Mouse (Mus musculus) ES-E14 (cell line): ENCODE measurements around the gene Mthfs. TPM values are rescaled to one million over a fixed set of nuclear protein-coding genes. Genes with fewer than 3 reads are reported as not detected.

Experiments
- DNase-seq: peaks from one replicate; pipeline ENCODE4 v3.0.0-alpha.2; 2013; ENCODE audit warnings: low read depth, low spot score
- H3K27ac ChIP-seq: 2 replicates; pipeline ENCODE4 v1.5.1; 2012; ENCODE audit warnings: low read depth, mild to moderate bottlenecking, low read length, moderate library complexity, mixed read lengths; ENCODE audit not compliant: poor library complexity, insufficient read depth, severe bottlenecking
- H3K36me3 ChIP-seq: 2 replicates; pipeline ENCODE4 v1.6.1; 2012; ENCODE audit warnings: mild to moderate bottlenecking, low read length, moderate library complexity, mixed read lengths; ENCODE audit not compliant: control insufficient read depth, poor library complexity, insufficient read depth, severe bottlenecking
- H3K4me1 ChIP-seq, 2 experiments: fragments of 150-350 bp in 1 of 2; sonication (generic) in 1 of 2; 2 replicates each; pipeline ENCODE4 v1.6.1; 2012; ENCODE audit warnings: low read length in 2 of 2, mild to moderate bottlenecking in 1 of 2, mixed read lengths in 1 of 2; ENCODE audit not compliant: control insufficient read depth in 2 of 2, insufficient read depth in 2 of 2, poor library complexity in 1 of 2
- H3K4me3 ChIP-seq, 2 experiments: fragments of 150-350 bp in 1 of 2; sonication (generic) in 1 of 2; 2 replicates each; pipeline ENCODE4 v1.5.1; 2012; ENCODE audit warnings: low read length in 2 of 2, low read depth in 1 of 2, mild to moderate bottlenecking in 1 of 2, mixed read lengths in 1 of 2; ENCODE audit not compliant: insufficient read depth in 1 of 2, poor library complexity in 1 of 2, severe bottlenecking in 1 of 2
- H3K9ac ChIP-seq: 2 replicates; pipeline ENCODE4 v1.6.1; 2012; ENCODE audit warnings: low read depth, mild to moderate bottlenecking, low read length, mixed read lengths; ENCODE audit not compliant: poor library complexity, insufficient read depth, severe bottlenecking
- H3K9me3 ChIP-seq: fragments of 150-350 bp; sonication (generic); 2 replicates; pipeline ENCODE4 v1.6.1; 2012; ENCODE audit warnings: low read depth, mild to moderate bottlenecking, low read length; ENCODE audit not compliant: control insufficient read depth, insufficient read depth
- CHD2 ChIP-seq: IDR thresholded peaks from 2 replicates; pipeline ENCODE4 v1.6.1; 2014; ENCODE audit warnings: mild to moderate bottlenecking, low read depth, low read length, inconsistent platforms
- HCFC1 ChIP-seq: IDR thresholded peaks from 2 replicates; pipeline ENCODE4 v1.6.1; 2012; ENCODE audit warnings: low read length, inconsistent platforms, borderline replicate concordance; ENCODE audit not compliant: insufficient read depth
- MAFK ChIP-seq: IDR thresholded peaks from 2 replicates; pipeline ENCODE4 v1.6.1; 2014; ENCODE audit warnings: mild to moderate bottlenecking, low read depth, low read length, inconsistent platforms; ENCODE audit not compliant: insufficient read depth
- ZC3H11A ChIP-seq: IDR thresholded peaks from 2 replicates; pipeline ENCODE4 v1.6.1; 2012; ENCODE audit warnings: low read depth, mild to moderate bottlenecking, inconsistent platforms, low read length, borderline replicate concordance
- ZNF384 ChIP-seq: IDR thresholded peaks from 2 replicates; pipeline ENCODE4 v1.6.1; 2012; ENCODE audit warnings: low read depth, low read length, inconsistent platforms
- in situ Hi-C, 2 experiments: fragments of 600-800 bp; cut with MboI; formaldehyde crosslinking; loops; one replicate each; pipeline ENCODE4 v1.15.1; 2025; ENCODE audit warnings: low sequenced_read_pairs in 2 of 2, inconsistent platforms in 1 of 2; ENCODE audit not compliant: unreplicated experiment in 2 of 2
- total RNA-seq: library from RNA; depleted of rRNA; stranded (reverse); fragments of 300-350 nt; gene quantifications from 2 replicates; pipeline ENCODE4 v1.2.3, GENCODE M21; 2012

Mthfs gene
- total RNA-seq, 1 experiment = 11.5 TPM

DNA sequence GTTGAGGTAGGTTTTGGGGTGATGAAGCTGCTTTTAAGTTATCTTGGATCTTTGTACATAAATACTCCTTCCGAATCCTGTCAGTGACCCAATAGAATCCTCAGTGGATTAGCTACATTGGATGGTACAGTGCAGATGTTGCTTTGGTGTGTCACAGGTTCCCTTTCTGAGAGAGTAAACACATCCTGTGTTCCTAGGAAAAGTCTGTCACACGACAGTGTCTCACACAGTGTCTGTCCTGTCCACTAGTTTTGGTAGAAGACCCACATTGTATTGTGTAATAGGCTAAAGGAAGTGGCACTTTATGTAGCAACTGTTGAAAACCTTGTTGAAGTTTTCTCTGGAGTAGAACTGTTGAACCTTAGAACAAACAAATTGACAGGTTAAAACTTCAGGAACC lies 42.9 kb downstream of the Mthfs start:
- in situ Hi-C loops = no loop called here
- H3K4me3 ChIP-seq = no peak overlapping the region
- TF ChIP-seq HCFC1 = no peak
- H3K9ac ChIP-seq = no peak overlapping the region
- no peaks in the 10 kb centered on the region for H3K36me3 ChIP-seq
- H3K27ac ChIP-seq = no peak overlapping the region
- no peaks in the 10 kb centered on the region for H3K4me1 ChIP-seq
- no peaks in the 10 kb centered on the region for H3K9me3 ChIP-seq
- DNase-seq = no peak

- no peak for TF ChIP-seq MAFK
- TF ChIP-seq HCFC1 = no peak
- no peak for TF ChIP-seq ZNF384
- TF ChIP-seq ZC3H11A = no peak
- TF ChIP-seq CHD2 = no peak
- no peak overlapping the region for H3K9ac ChIP-seq
- no peak overlapping the region for H3K27ac ChIP-seq
- no peak for DNase-seq
- no peaks in the 10 kb centered on the region for H3K36me3 ChIP-seq
- H3K9me3 ChIP-seq = no peaks in the 10 kb centered on the region
- in situ Hi-C loops = no loop called here
- H3K4me3 ChIP-seq = no peak overlapping the region
- no peaks in the 10 kb centered on the region for H3K4me1 ChIP-seq
Measured at GRCm38 (mm10) chr9:89256556-89257335, 46.3 kb downstream of the Mthfs start.

DNA sequence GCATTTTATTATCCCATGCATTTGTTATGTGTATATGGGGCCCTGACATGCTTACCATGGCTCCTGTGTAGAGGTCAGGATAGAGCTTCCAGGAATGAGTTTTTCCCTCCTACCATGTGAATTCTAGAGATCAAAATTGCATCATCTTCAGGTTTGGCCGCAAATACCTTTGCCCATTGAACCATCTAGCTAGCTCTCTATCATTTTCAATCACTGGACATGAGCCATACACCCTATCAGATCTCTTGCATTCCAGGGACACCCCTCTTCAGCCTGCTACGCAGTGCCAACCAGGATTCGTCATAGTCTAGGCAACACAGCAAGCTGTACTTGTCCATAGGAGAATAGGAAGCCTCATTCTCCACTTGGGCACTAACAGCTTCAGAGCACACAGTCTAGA lies 53.5 kb downstream of the Mthfs start:
- no peak for DNase-seq
- H3K36me3 ChIP-seq = no peaks in the 10 kb centered on the region
- H3K4me3 ChIP-seq = no peak overlapping the region
- no peak overlapping the region for H3K9ac ChIP-seq
- in situ Hi-C loops = no loop called here
- H3K9me3 ChIP-seq = no peaks in the 10 kb centered on the region
- TF ChIP-seq MAFK (no peak), CHD2 (no peak), ZC3H11A (no peak), HCFC1 (no peak), ZNF384 (no peak)
- no peak overlapping the region for H3K27ac ChIP-seq
- H3K4me1 ChIP-seq = no peaks in the 10 kb centered on the region

GRCm38 (mm10) chr9:89264571-89264970 lies 54.1 kb downstream of the Mthfs start:
- no peak overlapping the region for H3K27ac ChIP-seq
- H3K9me3 ChIP-seq = no peaks in the 10 kb centered on the region
- in situ Hi-C loops = no loop called here
- H3K36me3 ChIP-seq = no peaks in the 10 kb centered on the region
- no peak for DNase-seq
- no peak overlapping the region for H3K4me3 ChIP-seq
- no peaks in the 10 kb centered on the region for H3K4me1 ChIP-seq
- no peak overlapping the region for H3K9ac ChIP-seq
- no peak for TF ChIP-seq ZC3H11A
- TF ChIP-seq CHD2 = no peak
- TF ChIP-seq HCFC1 = no peak
- no peak for TF ChIP-seq ZNF384
- no peak for TF ChIP-seq MAFK

DNA sequence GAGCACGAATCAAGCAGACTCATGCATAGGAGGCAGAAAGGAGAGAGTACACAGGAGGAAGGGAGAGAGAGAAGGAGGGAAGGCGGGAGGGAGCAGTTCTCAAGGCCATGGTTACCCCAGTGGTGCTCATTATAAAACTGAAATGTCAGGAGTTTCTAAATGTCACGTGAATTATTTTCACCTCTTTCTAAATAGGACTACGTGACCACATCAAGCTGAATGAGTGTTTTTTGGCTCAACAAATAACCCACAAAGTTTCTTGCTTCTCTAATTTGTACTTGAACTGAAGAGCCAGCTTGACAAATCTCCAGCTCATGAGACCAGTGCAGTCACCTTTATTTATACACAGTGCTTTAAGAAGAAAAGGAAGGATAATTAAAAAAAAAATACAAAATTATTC lies 56.6 kb downstream of the Mthfs start:
- in situ Hi-C loops = no loop called here
- no peak for DNase-seq
- Histone ChIP-seq H3K9me3 (no peaks in the 10 kb centered on the region), H3K36me3 (no peaks in the 10 kb centered on the region), H3K9ac (no peak overlapping the region), H3K4me1 (no peaks in the 10 kb centered on the region), H3K4me3 (no peak overlapping the region), H3K27ac (no peak overlapping the region)
- TF ChIP-seq CHD2 (no peak), MAFK (no peak), HCFC1 (no peak), ZNF384 (no peak)
